Mouse (Mus musculus): ENCODE results near the gene Slc25a25. TPM values are rescaled to one million over a fixed set of nuclear protein-coding genes. Genes with fewer than 3 reads are reported as not detected.

Gene Slc25a25
- polyA plus RNA-seq, 1 experiment: 9.5 TPM

- Histone ChIP-seq H3K36me3 (ENCODE audit: control insufficient read depth, insufficient read depth) (no peaks in the 10 kb centered on the region), H3K4me2 (ENCODE audit: low read depth) (no peak within 1 kb of the TSS), H3K79me2 (ENCODE audit: control insufficient read depth, insufficient read depth) (no peaks in the 10 kb centered on the region), H3K27me3 (ENCODE audit: control insufficient read depth, insufficient read depth, insufficient read length) (peaks cover 19% of the 10 kb centered on the region), H3ac (ENCODE audit: control insufficient read depth, insufficient read length) (no peak within 1 kb of the TSS), H3K4me3 (no peak within 1 kb of the TSS)
- TF ChIP-seq REST (IDR thresholded peaks at IDR 0.05; ENCODE audit: insufficient read depth, insufficient read length): no peak
- no peak for TF ChIP-seq POLR2A (IDR thresholded peaks at IDR 0.05; ENCODE audit: insufficient read length, low read depth)
- TF ChIP-seq MAX (IDR thresholded peaks at IDR 0.05; ENCODE audit: low read depth): no peak
These were observed 63.3 kb downstream of the Slc25a25 start, which contains the start of gene Lcn2 for GRCm38 (mm10) chr2:32387706-32388490. Gene Lcn2 (minus strand): TSS chr2:32388252.

- Histone ChIP-seq H3K4me2 (ENCODE audit: low read depth) (no peak overlapping the region), H3K79me2 (ENCODE audit: control insufficient read depth, insufficient read depth) (no peaks in the 10 kb centered on the region), H3K4me3 (peak overlapping the region; percentile 54), H3ac (ENCODE audit: control insufficient read depth, insufficient read length) (no peak overlapping the region), H3K27me3 (ENCODE audit: control insufficient read depth, insufficient read depth, insufficient read length) (peaks cover 19% of the 10 kb centered on the region), H3K36me3 (ENCODE audit: control insufficient read depth, insufficient read depth) (peaks cover 8% of the 10 kb centered on the region)
- TF ChIP-seq POLR2A (IDR thresholded peaks at IDR 0.05; ENCODE audit: insufficient read length, low read depth): no peak
- TF ChIP-seq TCF12 (IDR thresholded peaks at IDR 0.05; ENCODE audit: insufficient read depth, poor library complexity, severe bottlenecking): no peak
- TF ChIP-seq TCF3 (IDR thresholded peaks at IDR 0.05; ENCODE audit: insufficient read length, low read depth): no peak
- no peak for TF ChIP-seq CEBPB (IDR thresholded peaks at IDR 0.05; ENCODE audit: insufficient read depth, poor library complexity, severe bottlenecking)
These were observed 68.6 kb downstream of the Slc25a25 start for GRCm38 (mm10) chr2:32382689-32383088.

- H3K36me3 ChIP-seq (ENCODE audit: control insufficient read depth, insufficient read depth): peaks cover 8% of the 10 kb centered on the region
- TF ChIP-seq MAX (IDR thresholded peaks at IDR 0.05; ENCODE audit: low read depth): no peak
- peak; percentile 80 for TF ChIP-seq POLR2A (IDR thresholded peaks at IDR 0.05; ENCODE audit: insufficient read length, low read depth)
- no peak for TF ChIP-seq TCF3 (IDR thresholded peaks at IDR 0.05; ENCODE audit: insufficient read length, low read depth)
- no peak for TF ChIP-seq USF1 (IDR thresholded peaks at IDR 0.05; ENCODE audit: low read depth)
- peak; percentile 37 for TF ChIP-seq SRF (IDR thresholded peaks at IDR 0.05; ENCODE audit: control insufficient read depth, insufficient read length, low read depth)
- TF ChIP-seq CEBPB (IDR thresholded peaks at IDR 0.05; ENCODE audit: insufficient read depth, poor library complexity, severe bottlenecking): no peak
- peak in 2 of 3 experiments; percentile 46 to 77 for TF ChIP-seq MYOG (IDR thresholded peaks at IDR 0.05; ENCODE audit: control insufficient read depth in 1 of 3, insufficient read depth in 1 of 3, insufficient read length in 2 of 3, low read depth in 2 of 3)
- no peak for TF ChIP-seq E2F4 (IDR thresholded peaks at IDR 0.05; ENCODE audit: insufficient read depth)
- TF ChIP-seq TCF12 (IDR thresholded peaks at IDR 0.05; ENCODE audit: insufficient read depth, poor library complexity, severe bottlenecking): no peak
- TF ChIP-seq REST (IDR thresholded peaks at IDR 0.05; ENCODE audit: insufficient read depth, insufficient read length): no peak
- TF ChIP-seq POLR2AphosphoS2 (IDR thresholded peaks at IDR 0.05; ENCODE audit: insufficient read length, low read depth): peak; percentile 74
- TF ChIP-seq MYOD1 (IDR thresholded peaks at IDR 0.05; ENCODE audit: control insufficient read depth in 1 of 3, insufficient read length in 2 of 3, low read depth in 2 of 3): peak in 2 of 3 experiments; percentile 37 to 76
- peak within 1 kb of the TSS; percentile 54 for H3K4me3 ChIP-seq
- H3K27me3 ChIP-seq (ENCODE audit: control insufficient read depth, insufficient read depth, insufficient read length): peaks cover 10% of the 10 kb centered on the region
- peak within 1 kb of the TSS; percentile 24 for H3ac ChIP-seq (ENCODE audit: control insufficient read depth, insufficient read length)
- H3K79me2 ChIP-seq (ENCODE audit: control insufficient read depth, insufficient read depth): no peaks in the 10 kb centered on the region
- H3K4me2 ChIP-seq (ENCODE audit: low read depth): peak within 1 kb of the TSS; percentile 92
These were observed 69.4 kb downstream of the Slc25a25 start, which contains the start of gene 1110008P14Rik for GRCm38 (mm10) chr2:32381775-32382223. Gene 1110008P14Rik (minus strand): TSS chr2:32381938.

DNA sequence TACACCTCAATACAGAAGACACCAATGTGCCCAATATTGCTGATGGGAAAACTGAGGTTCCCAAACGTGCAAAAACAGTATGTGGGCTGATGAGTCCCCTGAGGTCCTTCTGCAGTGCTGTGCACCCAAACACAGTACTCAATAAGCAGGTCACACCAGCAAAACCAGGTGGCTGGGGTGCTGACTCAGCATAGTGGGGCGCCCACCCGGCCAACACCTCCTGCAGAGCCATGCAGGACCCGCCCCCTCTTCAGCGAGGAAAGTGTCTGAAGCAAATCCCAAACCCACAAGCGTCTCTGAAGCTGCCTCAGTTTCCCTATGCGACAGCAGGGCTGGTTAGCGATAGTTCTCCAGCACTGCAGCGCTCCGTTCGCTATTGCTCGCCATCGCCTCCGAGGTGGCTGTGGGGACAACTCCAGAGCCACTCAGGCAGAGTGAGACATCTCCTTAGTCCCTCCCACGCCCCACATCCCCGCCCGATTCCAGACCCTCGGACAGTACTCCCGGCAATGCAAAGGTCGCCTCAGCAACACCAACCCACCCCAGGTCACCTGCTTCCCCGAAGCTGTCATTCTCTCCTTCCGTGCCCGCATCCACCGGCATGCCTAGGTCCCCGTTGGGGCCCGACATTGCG, 70.0 kb downstream of the Slc25a25 start:
- H3K4me3 ChIP-seq: peak overlapping the region; percentile 54

GRCm38 (mm10) chr2:32380001-32380500, 71.2 kb downstream of the Slc25a25 start:
- Histone ChIP-seq H3K36me3 (ENCODE audit: control insufficient read depth, insufficient read depth) (peaks cover 8% of the 10 kb centered on the region), H3K79me2 (ENCODE audit: control insufficient read depth, insufficient read depth) (no peaks in the 10 kb centered on the region), H3K4me3 (peak overlapping the region; percentile 54), H3K27me3 (ENCODE audit: control insufficient read depth, insufficient read depth, insufficient read length) (peaks cover 2% of the 10 kb centered on the region), H3ac (ENCODE audit: control insufficient read depth, insufficient read length) (no peak overlapping the region), H3K4me2 (ENCODE audit: low read depth) (peak overlapping the region; percentile 92)
- TF ChIP-seq MAX (IDR thresholded peaks at IDR 0.05; ENCODE audit: low read depth): no peak

More for the DNA sequence above, 70.0 kb downstream of the Slc25a25 start:
- peak overlapping the region; percentile 92 for H3K4me2 ChIP-seq (ENCODE audit: low read depth)
- peak overlapping the region; percentile 24 for H3ac ChIP-seq (ENCODE audit: control insufficient read depth, insufficient read length)
- peaks cover 8% of the 10 kb centered on the region for H3K36me3 ChIP-seq (ENCODE audit: control insufficient read depth, insufficient read depth)
- peaks cover 7% of the 10 kb centered on the region for H3K27me3 ChIP-seq (ENCODE audit: control insufficient read depth, insufficient read depth, insufficient read length)
- no peaks in the 10 kb centered on the region for H3K79me2 ChIP-seq (ENCODE audit: control insufficient read depth, insufficient read depth)
- TF ChIP-seq SRF (IDR thresholded peaks at IDR 0.05; ENCODE audit: control insufficient read depth, insufficient read length, low read depth) (no peak), POLR2AphosphoS2 (IDR thresholded peaks at IDR 0.05; ENCODE audit: insufficient read length, low read depth) (peak; percentile 12), USF1 (IDR thresholded peaks at IDR 0.05; ENCODE audit: low read depth) (no peak), REST (IDR thresholded peaks at IDR 0.05; ENCODE audit: insufficient read depth, insufficient read length) (no peak), MYOG (IDR thresholded peaks at IDR 0.05; ENCODE audit: control insufficient read depth in 1 of 3, insufficient read depth in 1 of 3, insufficient read length in 2 of 3, low read depth in 2 of 3) (no peak)

Measured in myocyte (in vitro differentiated cells).